Mouse (Mus musculus) regulatory T cell (primary cell): ENCODE data around the gene Gm37240.

Experiments
- in situ Hi-C: fragments of 300-600 bp; cut with MboI, MseI; formaldehyde crosslinking; loops from one replicate; pipeline ENCODE4 v1.15.1; 2025; ENCODE audit warnings: high pct_unique_total_duplicates

The Gm37240 gene

GRCm38 (mm10) chr3:85144425-85144824 is 742.9 kb downstream of the Gm37240 start:
- in situ Hi-C loops: no loop called here

DNA sequence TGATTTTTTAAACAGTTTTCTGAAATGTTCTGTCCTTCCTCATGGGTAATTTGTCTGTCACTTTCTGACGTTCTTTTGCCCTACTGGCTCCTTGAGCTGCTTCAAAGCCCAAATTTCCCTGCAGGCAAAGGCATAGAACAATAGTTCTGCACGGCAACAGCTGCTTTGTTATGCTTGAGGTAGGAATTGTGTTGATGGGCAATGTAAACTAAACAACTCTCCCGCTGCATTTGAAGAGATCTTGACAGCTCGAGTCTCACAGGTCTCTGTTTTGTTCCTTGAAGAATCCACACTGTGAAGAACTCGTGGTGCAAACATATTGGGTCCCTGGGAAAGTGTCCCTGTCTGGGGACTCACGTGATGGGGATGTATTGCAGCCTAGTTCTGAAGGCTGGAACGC is 746.8 kb downstream of the Gm37240 start:
- in situ Hi-C loops: no loop called here

GRCm38 (mm10) chr3:85138407-85138806 is 748.9 kb downstream of the Gm37240 start:
- in situ Hi-C loops: no loop called here

- in situ Hi-C loops: no loop called here
Measured at GRCm38 (mm10) chr3:85133561-85133960, 753.8 kb downstream of the Gm37240 start.

DNA sequence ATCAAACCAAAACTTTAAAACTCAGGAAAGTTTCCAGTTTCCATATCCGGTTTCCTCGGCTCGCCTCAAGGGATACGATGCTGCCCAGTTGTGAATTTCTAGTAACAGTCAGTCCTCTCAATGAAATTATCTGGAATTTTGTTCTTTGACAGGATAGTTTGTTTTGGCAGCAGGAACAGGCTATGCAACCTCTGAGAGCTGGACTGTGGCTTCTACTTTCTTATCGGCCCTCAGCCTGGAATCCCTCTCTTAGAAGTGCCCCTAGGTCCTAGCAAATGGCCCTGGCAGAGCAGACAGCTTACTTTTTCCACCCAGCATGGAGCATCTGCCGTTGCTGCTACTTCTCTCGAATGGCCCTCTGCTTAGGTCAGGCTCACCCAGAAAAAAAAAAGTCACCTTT is 755.4 kb downstream of the Gm37240 start:
- in situ Hi-C loops: no loop called here

- in situ Hi-C loops: loop anchor here (10.0 kb wide), 1 partner anchor 1086 kb away; no protein-coding TSS in a partner anchor
Measured at GRCm38 (mm10) chr3:85128546-85128945, 758.8 kb downstream of the Gm37240 start.

GRCm38 (mm10) chr3:85126970-85127369 is 760.3 kb downstream of the Gm37240 start:
- in situ Hi-C loops: loop anchor here (10.0 kb wide), 1 partner anchor 1088 kb away; no protein-coding TSS in a partner anchor

- in situ Hi-C loops: loop anchor here (10.0 kb wide), 1 partner anchor 1089 kb away; no protein-coding TSS in a partner anchor
Measured at GRCm38 (mm10) chr3:85125471-85125870, 761.8 kb downstream of the Gm37240 start.

GRCm38 (mm10) chr3:85124924-85125323 is 762.4 kb downstream of the Gm37240 start:
- in situ Hi-C loops: loop anchor here (10.0 kb wide), 1 partner anchor 1090 kb away; no protein-coding TSS in a partner anchor

DNA sequence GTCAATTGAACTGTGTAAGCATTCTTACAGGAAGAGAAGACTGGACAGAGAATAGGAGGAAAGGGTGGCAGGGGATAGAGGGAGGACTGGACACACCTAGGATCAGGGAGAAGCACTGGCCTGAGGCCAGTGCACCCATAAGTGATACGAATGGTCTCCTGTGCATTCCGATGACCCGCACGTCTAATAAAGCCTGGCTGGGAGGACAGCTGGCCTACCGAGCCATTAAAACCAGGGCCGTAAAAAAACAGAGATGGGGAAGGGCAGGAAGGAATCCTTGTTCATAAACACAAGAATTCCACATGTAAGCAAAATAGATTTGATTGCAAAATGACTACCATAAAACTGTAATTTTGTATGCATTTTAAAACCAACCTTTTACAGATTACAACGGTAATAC is 762.9 kb downstream of the Gm37240 start:
- in situ Hi-C loops: loop anchor here (10.0 kb wide), 1 partner anchor 1090 kb away; no protein-coding TSS in a partner anchor

DNA sequence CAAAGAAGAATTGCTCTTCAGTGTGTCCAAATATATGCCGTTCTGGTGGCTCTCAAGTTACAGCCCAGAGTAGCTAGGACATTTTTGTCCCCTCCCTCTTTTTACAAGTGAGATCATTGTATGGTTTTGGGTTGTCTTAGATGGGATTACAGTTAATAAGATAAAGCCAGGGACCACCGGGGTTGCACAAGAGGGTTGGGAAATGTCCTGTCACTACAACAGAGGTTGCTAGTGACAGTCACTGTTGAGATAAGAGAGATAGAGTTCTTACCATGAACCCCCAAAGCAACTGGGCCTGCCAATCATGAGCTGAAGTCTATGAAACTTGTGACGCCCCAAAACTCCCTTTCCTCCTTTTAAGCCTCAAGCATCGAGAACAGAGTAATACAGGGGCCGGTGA is 769.6 kb downstream of the Gm37240 start:
- in situ Hi-C loops: no loop called here

DNA sequence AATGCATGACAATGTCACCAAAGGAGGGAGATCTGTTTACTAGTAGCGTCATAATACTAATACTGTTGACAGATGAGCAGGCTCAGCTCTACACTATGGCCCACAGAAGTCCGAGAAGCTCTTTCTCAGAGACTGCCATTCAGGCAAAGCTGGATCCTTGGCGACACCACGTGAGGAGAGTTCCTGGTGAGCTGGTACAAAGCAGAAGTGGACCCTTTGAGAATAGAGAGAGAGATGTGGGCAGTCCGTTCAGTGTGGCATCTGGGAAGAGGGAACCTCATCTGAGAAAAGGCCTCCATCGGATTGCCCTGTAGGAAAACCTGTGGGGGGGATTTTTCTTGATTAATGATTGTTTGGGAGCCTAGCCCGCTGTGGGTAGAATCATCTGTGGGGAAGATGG is 770.3 kb downstream of the Gm37240 start:
- in situ Hi-C loops: no loop called here

GRCm38 (mm10) chr3:85115959-85116543 is 771.3 kb downstream of the Gm37240 start:
- in situ Hi-C loops: no loop called here

- in situ Hi-C loops: no loop called here
Measured at GRCm38 (mm10) chr3:85113565-85113964, 773.8 kb downstream of the Gm37240 start.

- in situ Hi-C loops: no loop called here
Measured at GRCm38 (mm10) chr3:85110762-85111161, 776.6 kb downstream of the Gm37240 start.

DNA sequence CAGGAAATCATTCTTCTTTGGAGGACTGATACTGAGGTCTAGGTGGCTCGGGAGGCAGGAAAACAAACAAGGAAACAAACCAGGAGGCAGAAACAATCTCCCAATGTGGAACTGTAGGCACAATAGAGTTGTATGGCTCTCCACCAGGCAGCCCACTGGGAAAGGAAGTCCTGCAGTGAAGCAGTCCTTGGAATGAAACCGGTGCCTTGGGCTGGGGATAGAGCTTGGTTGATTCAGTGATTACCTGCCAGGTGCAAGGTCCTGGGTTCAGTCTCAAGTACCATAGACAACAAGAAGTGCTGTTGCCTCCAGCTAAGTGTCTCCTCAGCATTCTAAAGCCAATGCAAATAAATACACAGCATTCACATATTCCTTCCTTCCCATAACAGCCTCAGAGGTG is 778.1 kb downstream of the Gm37240 start:
- in situ Hi-C loops: no loop called here

DNA sequence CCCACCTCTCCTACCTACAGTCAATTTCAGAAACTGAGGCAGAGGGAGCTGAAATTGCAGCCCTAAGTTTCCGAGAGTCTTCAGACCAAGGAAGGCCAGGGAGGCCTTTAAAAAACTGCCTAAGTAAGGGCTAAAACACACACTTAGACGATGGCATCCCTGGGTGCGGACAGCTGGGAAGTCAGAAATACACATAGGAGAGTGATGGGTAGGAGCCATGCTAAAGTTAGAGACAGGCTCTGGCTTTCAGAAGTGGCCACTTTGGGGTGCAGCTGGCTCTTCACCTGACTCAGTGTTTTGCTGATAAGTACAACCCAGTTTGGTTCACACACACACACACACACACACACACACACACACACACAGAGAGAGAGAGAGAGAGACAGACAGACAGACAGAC is 778.9 kb downstream of the Gm37240 start:
- in situ Hi-C loops: no loop called here

DNA sequence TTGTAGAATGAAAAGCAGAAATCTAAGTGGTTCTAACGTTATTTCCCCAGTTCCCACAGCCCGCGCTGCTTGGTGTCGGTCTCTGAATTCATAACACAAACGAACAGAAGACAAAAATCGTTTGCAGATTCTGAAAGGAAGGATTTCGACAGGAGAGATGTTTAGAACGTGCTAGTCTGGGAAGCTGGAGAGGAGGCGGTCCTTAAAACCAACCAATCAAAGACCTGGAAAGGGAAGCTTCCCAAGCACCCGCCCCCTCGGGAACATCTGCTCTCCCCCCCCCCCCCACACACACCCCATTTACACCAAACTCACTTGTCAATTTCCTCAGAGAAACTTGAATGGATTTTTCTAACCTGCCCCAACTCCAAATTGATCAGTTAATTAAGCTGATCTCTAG is 780.4 kb downstream of the Gm37240 start:
- in situ Hi-C loops: no loop called here

GRCm38 (mm10) chr3:85104301-85104700 is 783.0 kb downstream of the Gm37240 start:
- in situ Hi-C loops: no loop called here

GRCm38 (mm10) chr3:85080882-85081558 is 806.3 kb downstream of the Gm37240 start:
- in situ Hi-C loops: no loop called here

- in situ Hi-C loops: no loop called here
Measured at GRCm38 (mm10) chr3:85064113-85064512, 823.2 kb downstream of the Gm37240 start.

GRCm38 (mm10) chr3:85060153-85060552 is 827.2 kb downstream of the Gm37240 start:
- in situ Hi-C loops: no loop called here

GRCm38 (mm10) chr3:85057245-85057644 is 830.1 kb downstream of the Gm37240 start:
- in situ Hi-C loops: no loop called here
